Mouse (Mus musculus) heart, adult 18-20 months (tissue): ENCODE measurements around the gene Zzef1. TPM values are rescaled to one million over a fixed set of nuclear protein-coding genes. Genes with fewer than 3 reads are reported as not detected.

ENCODE experiments used
- DNase-seq, 2 experiments: peaks; one replicate each; pipeline ENCODE4 v3.0.0; 2021 to 2022; ENCODE audit warnings: mixed read lengths in 1 of 2
- total RNA-seq, 2 experiments: library from RNA; stranded (reverse); gene quantifications; 2 replicates each; pipeline ENCODE4 v1.2.3; 2021

Gene Zzef1
- total RNA-seq, 2 experiments from 2014 or later = 16.5 to 19.6 TPM

- no peak for DNase-seq
These were observed 112.4 kb downstream of the Zzef1 start for GRCm38 (mm10) chr11:72908391-72908790.

GRCm38 (mm10) chr11:72917299-72917996, 121.4 kb downstream of the Zzef1 start:
- no peak for DNase-seq

GRCm38 (mm10) chr11:72923116-72923515, 127.1 kb downstream of the Zzef1 start:
- DNase-seq = no peak

- no peak for DNase-seq
These were observed 128.4 kb downstream of the Zzef1 start for GRCm38 (mm10) chr11:72924458-72924857.

- no peak for DNase-seq
These were observed 129.0 kb downstream of the Zzef1 start for GRCm38 (mm10) chr11:72925067-72925466.

GRCm38 (mm10) chr11:72926226-72926890, 130.3 kb downstream of the Zzef1 start:
- peak; percentile 63 to 84 for DNase-seq

DNA sequence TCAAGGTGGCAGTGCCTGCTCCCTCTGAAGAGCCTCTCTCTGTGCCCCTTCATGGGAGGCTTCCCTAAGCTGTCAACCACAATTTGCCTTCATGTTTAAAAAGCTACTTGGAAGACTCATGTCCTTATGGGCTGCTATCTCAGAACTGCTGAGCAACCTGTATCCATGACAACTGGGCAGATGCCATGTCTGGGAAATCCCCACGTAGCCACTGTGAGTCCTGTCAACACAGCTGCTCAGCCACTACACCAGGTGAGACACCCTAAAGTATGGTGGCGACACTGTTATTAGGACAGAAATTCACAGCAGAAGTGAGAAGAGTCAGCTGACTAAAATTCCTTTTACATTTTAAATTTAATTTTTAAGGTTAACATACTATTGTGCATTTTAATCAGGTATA, 132.5 kb downstream of the Zzef1 start:
- peak in 1 of 2 experiments; percentile 13 for DNase-seq

DNA sequence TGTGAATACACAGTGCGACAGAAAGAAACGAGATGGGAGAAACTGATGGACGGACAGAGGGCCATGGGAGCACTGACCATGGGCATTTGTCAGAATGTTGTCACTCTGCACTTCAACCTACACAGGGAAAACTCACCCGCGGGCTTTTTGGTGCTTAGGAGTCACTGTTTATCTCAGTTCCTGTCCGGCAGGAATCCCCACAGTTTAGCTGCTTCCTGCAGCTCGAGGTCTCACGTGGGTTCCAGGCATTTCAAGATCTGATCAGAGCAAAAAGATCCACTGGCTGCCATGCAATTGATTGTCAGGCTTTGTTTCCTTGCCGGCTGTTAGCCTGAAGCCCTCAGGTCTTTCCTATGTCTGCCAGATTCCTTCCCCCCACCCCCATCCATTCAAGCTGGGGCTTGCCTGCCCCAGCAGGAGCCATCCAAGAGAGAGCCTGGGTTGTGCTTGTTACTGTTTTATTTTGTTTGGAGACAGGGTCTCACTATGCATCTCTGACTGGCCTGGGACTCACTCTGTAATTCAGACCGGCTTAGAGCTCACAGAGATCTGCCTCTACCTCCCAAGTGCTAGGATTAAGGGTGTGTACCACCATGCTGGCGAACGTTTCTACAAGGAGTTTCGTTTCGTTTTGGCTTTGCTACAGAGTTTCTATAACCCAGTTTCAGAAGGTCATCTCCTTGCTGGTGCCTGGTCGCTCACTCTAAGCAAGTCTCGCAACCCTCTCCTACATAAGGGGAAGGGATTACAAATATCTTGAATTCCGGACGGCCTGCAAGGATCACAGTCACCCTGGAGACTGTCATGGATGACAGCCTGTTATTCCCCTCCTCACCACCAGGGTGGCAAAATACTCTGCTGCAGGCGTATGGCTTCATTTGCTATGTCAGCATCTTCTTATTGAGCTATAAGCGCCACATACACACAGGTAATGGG, 144.4 kb downstream of the Zzef1 start:
- DNase-seq = peak; percentile 60 to 74

DNA sequence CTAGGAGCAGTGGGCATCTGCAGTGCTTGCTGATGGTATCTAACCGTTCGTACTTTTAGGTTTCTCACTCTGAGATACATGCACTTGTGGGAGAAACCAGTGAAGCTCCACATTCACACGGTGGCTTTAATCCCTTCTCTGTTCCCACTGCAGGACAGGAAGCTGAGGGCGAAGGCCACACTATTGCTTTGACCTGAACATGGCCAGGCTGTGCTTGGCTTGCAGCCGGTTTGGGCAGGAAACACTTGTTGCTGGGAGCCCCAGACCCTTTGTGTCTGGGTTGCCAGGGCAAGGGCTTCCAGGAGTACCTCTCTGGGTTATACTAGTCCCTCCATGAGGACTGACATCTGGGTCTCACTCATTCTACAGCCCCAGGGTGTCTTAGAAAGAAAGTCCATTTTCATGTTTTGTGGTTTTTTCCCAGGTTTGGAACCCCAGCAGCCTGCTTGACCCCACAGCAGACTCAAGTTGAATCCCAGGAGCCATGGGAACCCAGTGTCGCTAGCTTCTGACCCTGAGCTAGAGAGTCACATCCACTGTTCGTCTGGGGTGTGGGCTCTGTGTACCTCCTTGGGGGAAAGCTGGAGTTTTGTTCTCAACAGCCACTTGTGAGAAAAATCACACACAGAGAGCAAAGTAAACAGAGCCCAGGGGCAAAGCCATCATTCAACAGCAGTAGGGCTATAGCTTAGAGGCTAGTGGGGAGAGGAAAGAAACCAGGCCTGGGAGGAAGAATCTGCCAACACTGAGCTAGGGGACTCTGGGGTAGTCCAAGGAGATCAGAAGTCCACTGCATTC, 149.2 kb downstream of the Zzef1 start:
- peak; percentile 37 to 63 for DNase-seq

DNA sequence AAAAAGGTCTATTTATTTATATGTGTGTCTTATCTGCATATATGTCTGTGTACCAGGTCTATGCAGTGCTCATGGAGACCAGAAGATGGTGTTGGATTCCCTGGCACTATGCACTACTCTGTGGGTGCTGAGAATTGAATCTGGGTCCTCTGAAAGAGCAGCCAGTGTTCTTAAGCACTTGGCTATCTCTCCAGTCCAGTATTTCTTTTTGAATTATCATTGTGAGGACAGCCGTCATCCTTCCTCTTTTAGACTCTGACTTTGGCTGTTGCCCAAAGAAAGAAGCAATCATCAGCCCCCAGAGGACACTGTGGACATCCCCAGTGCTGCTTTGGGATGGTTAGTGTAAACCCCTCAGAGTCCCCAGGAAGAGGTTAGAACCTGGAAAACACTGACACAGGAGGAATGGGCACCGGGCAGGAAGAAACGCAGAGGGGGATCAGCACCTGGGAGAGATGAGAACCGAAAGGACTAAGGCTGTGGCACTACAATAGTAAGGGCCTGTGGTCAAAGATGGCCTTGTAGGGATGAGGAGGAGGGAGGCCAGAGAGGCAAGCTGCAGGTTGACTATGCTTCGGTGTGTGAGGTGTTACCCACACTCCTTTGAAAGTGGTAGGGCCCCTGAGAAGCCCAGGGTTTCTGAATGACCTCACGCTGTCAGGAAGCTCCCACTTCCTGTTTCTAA, 150.0 kb downstream of the Zzef1 start:
- peak; percentile 51 to 67 for DNase-seq

DNA sequence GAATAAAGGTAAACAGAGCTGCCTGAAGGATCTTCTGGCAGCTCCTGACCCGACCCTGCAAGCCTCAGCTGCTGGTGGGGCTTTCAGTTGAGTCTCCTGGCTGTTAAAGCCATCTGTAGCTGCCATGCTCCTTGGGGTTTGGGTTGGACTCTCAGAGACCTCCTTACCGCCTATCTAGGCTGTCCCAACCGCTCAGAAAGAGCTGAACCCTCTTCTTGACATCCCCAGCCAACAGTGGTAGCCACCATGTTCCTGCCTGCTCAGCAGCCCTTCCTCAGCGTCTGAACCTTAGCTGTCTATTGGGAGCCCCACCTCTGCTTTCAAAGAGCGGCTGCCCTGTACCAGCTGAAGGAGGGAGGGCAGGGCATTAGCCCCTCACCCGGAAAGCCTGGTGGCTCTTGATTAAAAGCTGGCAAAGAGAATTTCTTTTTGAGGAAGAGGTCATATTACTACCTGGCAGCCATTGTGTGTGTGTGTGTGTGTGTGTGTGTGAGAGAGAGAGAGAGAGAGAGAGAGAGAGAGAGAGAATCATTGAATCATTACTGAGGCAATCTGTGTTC, 150.6 kb downstream of the Zzef1 start:
- no peak for DNase-seq

DNA sequence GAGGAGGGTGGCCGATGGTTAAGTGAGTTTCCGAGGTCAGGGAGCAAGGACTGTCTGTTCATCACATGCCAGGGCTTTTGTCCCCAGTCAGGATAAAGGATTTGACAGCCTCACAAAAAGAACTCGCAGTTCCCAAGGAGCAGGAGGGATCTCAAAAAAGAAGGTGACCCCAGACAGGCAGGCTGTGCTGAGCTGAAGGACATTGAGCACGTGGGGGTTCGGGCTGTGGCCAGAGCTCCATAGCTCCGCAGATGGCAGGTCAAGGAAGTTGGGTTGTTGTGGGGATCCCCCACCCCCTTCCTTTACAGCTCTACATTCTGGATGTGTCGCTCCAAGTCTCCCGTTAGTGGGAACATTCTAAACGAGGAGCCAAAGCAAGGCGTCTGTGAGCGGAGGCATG, 151.8 kb downstream of the Zzef1 start:
- DNase-seq = no peak

DNA sequence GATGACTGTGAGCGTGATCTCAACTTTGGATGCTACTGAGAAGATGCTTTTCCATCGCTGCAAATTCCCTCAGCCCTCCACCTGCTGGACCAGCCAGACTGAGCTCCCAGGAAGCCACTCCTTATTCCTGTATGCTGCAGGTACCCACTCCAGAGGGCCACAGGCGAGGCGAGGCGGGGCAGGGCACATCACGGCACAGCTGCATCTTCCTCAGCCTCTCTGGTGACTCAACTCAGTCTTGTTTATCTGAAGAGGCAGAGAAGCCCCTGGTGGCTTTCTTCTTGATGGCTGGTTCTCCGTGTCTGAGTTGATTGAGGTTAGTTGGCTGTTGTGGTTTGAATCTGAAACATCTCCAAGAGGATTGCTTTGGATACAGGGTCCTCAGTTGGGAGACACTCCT, 152.2 kb downstream of the Zzef1 start:
- no peak for DNase-seq

GRCm38 (mm10) chr11:72951137-72952000, 155.3 kb downstream of the Zzef1 start:
- DNase-seq = peak; percentile 22 to 40

DNA sequence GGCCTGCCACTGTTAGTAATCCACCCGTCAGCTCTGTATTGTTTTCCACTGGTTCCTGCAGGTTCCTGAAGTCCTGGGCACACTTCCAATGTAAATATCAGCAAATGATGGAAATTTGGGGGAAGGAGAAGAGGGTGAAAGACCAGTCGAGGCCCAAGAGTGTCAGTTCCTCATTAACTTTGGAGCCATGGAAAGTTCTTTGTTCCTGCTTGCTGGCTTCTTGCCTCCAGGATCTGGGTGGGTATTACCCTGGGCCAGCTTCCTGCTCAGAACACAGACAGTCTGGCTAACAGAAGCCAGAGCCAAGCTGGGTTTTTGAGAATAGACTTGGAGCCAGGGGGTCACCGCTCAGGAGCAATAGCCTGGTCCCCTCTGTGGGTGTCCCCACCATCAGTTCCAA, 156.2 kb downstream of the Zzef1 start:
- DNase-seq = peak; percentile 70 to 85

DNA sequence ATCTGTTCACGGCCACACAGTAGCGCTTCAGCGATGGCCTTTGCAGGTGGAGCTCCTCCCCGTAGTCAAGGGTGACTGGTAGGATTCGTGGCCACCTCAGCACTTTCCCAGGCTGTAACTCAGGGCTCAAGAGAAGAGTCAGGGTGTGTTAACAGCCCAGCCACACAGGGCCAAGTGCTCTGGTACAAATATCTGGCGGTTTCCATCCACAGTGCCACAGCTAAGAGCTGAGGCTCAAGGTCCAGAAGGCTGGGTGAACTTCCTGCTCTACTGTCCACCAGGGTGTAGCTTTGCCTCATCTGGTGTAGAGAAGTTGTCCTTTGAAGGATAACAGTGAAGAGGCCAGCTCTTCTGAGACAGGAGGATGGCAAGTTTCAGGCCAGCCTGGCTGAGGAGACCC, 156.7 kb downstream of the Zzef1 start:
- peak in 1 of 2 experiments; percentile 37 for DNase-seq

DNA sequence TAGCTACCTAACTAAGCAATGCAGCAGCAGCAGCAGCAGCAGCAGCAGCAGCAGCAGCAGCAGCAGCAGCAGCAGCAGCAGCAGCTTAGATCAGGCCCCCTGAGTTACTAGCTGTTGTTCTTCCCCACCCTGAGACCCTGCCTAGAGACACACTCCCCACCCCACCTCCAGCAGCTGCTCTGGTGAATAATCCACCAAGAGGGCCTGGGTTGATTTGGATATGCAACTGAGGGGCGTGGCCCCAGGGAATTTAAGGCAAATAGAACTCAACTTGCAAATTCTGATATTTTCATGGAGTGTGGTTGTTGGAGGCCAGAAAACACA, 157.1 kb downstream of the Zzef1 start:
- no peak for DNase-seq

DNA sequence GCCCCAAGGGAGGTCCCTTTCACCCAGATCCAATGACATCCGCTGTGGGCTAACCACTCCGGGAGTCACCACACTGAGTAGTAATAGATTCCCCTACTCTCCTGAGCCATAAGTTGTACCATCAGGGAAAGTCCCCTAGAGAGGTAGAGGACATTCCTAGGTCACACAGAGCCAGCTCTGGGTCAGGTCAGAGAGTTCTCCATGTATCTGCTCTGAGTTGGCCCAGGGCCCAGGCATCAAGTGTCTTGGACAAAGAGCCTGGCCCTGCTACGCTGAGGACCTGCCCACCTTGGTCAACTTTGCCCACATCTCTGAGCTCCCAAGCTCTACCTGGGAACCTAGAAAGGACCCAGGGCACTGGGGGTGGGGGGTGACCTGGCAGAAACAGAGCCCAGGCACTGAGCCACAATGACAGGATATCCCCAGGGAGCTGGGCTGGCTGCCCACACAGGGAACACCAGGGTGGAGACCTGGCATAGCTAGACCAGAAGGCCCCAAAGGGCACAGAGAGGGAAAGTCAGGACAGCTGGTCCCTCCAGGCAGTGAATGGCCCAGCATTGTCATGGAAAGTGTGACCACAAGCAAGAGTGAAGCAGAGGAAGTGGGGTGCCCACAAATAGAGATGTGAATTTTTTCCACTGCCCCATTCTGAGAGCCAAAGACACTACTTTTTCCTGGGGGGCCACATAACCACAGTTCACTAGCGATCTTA, 157.6 kb downstream of the Zzef1 start:
- DNase-seq = peak; percentile 82 to 83

- no peak for DNase-seq
These were observed 158.2 kb downstream of the Zzef1 start for GRCm38 (mm10) chr11:72954216-72954615.
